Mouse (Mus musculus): ENCODE results near the gene Hsf2bp.

Hsf2bp gene

DNA sequence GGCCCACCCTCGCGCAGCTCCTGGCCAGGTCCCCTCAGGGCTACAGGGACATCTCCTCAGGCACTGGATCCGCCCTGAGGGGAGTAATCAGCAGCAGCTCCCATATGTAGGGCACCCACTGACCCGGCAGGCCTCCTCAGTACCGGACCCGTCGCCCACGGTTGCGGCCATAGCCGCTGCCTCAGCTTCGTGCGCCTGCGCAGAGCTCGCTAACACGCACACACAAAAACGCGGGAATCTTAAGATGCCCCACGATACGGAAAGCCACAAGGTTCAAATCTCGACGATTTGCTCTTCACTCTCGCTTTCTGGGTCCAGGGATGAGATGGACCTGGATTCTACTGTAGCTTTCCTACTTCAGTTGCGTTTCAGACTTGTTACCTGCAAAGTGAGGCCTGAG lies 1.8 kb downstream of the Hsf2bp start:
- DNase-seq (ENCODE audit: low read depth, low spot score), result no peak

DNA sequence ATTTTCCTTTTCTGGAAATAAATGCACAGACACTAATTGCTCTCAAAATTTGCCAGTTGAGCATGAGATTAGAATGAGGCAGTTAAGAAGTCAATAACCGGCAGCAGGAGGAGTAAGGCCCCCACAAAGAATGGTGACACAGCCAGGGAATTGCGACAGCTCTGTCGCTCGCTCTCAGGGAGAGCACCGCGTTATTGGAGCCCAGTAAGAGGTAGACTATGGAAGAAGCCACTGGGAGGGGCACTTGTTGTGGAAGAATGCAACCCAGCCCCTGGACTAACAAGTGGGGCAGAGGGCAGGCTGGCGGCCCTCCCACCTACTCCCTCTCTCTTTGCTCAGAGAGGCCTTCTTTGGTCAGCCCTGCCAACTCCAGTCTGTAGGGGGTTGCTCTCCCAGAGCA lies 4.5 kb downstream of the Hsf2bp start:
- DNase-seq (ENCODE audit: low read depth, low spot score), result no peak

DNA sequence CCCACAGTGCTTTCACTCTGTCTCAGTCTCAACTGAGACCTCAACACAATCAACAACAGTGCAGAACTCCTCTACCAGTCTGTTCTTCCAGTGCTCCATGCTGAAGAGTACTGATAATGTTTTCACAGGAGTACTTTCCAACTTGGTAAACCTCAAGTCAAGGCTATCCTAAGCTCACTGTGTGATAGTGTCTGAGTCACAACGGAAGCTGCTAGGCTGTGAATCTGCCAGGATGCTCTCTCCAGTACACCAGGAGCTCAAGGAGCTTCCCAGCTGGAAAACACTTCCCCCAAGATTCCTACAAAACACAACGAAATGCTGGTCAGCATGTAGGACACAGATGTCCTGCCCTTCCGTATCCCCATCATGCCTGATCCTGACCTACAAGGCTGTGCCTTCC lies 7.8 kb downstream of the Hsf2bp start:
- DNase-seq (ENCODE audit: low read depth, low spot score), result no peak

DNA sequence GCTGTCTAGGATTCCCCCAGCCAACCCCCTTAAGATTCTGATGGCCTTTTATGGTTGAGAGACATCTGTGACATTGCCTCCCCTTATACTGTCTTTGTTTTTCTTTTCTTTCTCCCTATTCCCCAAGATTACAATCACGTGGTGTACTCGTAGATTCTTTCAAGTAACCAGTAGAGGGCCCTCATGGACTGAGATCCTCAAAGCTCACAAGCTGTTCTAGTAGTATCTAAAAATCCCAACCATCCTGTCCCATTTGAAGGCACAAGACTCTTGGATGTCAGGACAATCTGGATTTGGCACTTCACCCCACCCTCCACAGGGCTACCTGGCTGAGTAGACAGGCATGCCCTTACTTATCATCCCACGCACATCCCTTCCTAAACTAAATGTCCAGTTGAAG lies 8.5 kb downstream of the Hsf2bp start:
- peak; percentile 48 for DNase-seq (ENCODE audit: low read depth, low spot score)

DNA sequence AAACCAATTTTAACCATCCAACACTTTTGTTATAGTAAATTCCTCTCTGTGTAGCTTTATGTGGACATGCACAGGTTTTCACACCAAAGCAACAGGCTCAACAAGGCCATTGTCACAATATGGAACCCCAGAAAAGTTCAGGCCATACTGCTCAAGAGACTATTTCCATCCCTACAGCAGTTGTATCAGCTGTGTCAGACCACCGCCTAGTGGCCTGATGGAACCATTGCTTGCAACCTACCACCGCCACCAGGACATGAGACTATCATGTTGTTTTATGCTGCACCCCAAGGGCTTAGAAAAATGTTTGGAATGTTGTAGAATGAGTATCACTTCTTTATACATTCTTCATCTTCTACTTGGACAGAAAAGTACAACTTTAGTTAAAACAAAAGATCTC lies 10.8 kb downstream of the Hsf2bp start:
- peak; percentile 50 for DNase-seq (ENCODE audit: low read depth, low spot score)

DNA sequence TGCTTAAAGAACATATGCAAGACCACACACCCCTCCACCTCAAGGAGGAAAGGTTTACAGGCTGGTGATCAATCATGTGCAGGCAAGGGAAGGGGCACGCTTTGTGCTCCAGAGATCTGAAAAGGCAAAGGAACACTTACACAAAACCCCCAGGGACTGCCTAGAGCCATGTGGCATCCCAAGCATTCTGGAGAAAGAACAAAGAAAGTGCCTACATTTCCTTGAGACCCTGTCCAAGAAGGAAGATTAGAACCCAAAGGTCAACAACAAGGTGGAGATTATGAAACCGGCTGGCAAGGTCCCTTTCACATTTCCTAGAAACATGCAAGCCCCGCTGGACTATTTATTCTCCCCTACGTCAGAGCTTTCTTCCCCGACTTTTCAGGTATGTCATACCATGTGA lies 11.5 kb downstream of the Hsf2bp start:
- DNase-seq (ENCODE audit: low read depth, low spot score), result no peak

DNA sequence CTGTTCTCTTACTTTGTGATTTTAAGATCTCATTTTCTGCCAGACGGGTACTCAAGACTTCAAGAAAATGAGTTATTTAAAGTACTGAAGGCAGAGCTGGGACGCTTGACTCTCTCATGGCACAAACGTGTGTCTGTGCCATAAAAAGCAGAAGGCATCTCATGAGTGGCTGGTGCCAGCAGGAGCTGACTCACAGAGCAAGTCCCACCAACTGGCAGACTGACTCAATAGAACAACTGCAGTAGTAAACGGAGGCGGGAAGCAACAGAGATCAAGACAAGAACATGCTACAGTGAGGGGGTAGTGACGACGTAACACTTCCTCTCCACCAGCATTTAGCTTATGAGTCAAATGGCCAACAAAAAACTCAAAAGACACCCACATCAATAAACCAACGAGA lies 13.1 kb downstream of the Hsf2bp start:
- DNase-seq (ENCODE audit: low read depth, low spot score), result no peak

DNA sequence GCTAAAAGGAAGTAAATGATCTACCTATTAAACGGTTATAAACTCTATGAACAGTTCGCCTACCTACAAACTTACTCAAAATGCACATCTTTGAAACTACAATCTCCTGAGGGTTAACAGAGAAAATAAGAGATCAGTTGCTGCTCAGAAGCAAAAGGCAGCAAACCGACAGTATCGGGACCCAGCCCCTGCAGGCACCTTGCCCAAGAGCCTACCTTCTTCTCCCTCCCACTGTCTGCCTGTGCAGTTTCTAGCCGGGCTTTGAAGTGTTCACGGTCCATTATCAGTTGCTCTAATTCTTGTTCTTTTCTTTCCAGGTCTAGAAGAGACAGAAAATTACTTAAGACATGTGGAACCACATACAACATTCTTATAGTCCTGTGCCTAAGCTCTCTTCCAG lies 13.6 kb downstream of the Hsf2bp start:
- DNase-seq (ENCODE audit: low read depth, low spot score), result no peak

DNA sequence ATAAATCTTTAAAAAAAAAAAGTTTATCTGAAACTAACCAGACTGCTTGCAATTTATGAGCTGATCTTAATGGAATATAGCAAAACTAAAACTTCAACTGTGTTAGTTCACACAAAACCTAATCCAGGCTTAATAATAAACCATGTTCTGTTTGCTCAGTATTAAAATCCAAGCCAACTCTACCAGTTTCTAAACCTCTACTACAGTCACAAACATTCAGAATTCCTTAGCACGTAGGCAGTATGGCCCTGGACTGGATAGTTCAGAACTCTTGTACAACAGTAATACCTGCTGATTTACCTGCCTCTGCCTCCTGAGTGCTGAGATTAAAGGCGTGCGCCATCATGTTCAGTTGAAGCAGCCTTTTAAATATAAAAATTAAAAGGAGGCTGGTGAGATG lies 14.2 kb downstream of the Hsf2bp start:
- no peak for DNase-seq (ENCODE audit: low read depth, low spot score)

DNA sequence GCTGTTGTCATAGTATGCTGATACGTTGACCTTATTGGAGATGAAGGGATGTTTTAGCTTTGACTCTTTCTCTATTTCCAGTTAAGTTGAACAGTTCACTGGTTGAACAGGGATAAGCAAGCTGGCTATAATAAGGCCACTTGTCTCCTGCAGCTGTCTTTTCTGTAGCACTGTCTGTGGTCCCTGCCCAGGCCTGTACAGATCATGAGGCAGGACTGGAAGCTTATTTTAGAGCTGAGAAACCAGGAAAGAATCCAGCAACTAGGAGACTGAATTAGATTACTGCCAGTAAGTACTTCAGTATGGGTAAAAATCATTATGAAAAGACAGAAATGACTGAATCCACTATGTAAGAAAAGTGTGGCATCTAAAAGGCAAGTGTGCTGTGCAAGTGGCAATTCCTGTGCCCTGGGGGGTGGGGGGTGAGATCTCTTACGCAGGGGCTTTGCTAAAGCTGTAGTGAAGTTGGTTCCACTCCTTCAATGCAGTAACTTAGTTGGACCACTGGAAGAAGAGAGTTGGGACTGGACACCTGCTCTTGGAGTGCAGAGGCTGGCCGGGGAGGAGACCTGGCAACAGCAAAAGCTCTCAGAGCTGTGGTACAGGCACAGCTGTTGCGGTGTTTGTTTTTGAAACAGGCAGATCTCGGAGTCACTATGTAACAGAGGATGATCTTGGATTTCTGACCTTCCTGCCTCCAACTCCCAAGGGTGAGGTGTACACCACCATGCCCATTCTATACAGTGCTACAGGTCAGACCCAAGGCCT lies 17.8 kb downstream of the Hsf2bp start:
- no peak for DNase-seq (ENCODE audit: low read depth, low spot score)

DNA sequence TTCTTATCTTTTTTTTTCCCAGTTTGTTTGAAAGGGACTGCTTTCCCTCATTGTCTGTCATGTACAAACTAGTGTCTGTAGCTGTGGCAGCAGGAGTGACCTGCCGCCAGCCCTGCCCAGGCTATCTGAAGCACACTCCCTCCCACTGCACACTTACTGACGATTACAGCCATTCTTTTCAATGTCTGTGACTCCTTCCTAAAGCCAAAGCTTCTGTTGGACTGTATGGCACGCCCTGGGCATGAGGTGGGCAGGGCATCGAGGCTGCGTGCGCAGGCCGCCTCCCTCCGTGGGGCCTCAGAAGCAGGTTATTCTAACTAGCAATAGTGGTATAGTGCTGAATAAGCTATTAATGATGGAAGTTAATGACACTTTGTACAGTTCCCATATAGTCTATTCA lies 19.7 kb downstream of the Hsf2bp start:
- no peak for DNase-seq (ENCODE audit: low read depth, low spot score)

DNA sequence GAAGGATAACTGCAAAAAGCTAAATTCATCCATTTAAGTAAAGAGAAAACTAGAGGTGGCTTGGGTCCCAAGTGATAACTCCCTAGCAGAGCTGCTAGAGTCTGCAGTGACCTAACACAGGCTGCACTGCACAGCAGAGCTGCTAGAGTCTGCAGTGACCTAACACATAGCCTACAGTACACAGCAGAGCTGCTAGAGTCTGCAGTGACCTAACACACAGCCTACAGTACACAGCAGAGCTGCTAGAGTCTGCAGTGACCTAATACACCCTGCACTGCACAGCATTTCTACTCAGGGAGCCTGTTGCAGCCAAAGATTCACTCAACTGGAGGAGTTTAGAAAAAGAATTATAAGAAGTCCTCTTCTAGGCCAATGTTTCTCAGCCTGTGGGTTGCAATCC lies 22.5 kb downstream of the Hsf2bp start:
- no peak for DNase-seq (ENCODE audit: low read depth, low spot score)

DNA sequence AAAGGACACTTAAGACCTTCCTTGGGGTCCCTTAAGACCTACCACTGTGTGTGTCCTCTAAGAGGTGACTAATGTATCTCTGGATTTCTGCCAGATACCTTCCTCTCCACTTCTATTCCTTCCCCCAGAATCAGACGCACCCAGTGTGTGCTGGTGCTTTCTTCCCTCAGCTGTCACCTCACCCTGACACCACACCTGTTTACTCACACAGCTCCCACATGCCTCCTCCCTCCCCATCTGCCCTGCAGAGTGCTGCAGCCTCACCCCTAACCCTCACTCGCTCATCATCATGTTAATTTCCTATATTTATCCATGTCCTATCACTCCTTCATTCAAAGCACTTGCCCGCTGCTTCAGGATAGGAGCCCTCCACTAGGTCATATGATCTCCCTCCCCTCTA lies 23.9 kb downstream of the Hsf2bp start:
- no peak for DNase-seq (ENCODE audit: low read depth, low spot score)

DNA sequence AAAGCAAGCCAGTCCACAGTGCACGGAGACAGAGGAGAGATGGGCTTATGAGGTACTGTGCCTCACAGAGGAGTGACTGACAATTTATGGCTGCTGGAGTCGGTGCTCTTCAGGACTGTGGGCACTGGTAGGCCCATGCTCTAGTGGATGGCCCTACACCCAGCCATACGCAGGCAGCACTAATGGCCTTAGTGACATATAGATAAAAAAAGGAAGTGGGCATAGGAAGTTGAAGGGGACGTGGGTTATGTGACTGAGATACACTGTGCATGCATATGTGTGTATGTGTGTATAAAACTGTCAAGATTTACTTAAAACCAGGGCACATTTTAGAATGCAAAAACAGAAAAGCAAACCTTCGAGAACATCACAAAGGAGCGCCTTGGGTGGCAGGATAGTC lies 24.5 kb downstream of the Hsf2bp start:
- DNase-seq (ENCODE audit: low read depth, low spot score), result no peak

DNA sequence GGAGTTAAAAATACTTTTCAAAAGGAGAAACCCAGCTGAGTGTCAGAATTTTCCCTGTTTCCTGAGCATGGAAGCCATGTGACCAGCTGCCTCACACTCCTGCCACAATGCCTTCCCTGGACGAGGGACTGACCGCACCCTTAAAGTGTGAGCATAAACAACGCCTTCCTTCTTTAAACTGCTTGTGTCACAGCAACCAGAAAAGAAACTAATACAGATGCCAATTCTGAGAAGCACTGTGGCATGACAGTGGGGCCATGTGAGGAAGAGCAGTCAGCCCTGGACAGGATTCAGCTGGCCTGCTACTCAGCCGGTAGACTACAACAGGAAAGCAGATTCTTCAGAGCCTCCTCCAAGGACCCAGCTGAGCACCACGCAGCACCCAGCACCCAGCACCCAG lies 29.3 kb downstream of the Hsf2bp start:
- no peak for DNase-seq (ENCODE audit: low read depth, low spot score)

DNA sequence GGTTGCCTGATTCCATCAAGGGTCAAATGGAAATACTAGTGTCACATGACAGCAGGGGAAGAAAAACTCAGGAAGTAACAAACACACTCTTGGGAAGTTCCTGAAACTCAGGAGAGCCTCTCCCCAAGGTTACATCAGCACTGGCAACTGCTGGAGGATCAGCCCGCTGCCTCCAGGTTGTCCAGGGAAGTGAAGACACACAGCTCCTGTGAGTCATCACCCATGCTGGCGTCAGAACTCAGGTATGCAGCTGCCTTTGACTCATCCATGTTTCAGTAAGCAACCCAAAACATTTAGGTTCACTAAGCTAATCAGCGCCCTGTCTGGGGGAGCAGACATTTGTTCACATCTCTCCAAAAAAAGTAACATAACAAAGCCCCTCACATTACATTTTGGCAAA lies 32.9 kb downstream of the Hsf2bp start:
- no peak for DNase-seq (ENCODE audit: low read depth, low spot score)

DNA sequence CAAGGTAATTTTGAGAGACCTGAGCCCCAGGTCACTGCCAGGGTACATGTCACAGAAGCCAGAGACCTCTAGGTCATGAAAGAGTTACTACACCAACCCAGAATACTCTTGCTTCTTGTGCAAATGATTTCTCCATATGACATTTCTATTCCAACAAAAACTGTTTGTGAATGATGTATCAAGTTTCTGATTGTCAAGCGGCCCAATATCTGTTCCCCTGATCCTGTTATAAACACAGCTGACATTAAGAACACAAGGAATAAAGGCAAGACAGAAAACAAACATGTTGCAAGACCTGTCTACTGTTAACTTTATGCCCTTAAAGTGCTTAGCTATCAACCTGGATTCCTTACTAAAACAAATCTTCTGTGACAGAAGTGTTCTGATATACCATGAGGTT lies 37.8 kb downstream of the Hsf2bp start:
- DNase-seq (ENCODE audit: low read depth, low spot score), result no peak

DNA sequence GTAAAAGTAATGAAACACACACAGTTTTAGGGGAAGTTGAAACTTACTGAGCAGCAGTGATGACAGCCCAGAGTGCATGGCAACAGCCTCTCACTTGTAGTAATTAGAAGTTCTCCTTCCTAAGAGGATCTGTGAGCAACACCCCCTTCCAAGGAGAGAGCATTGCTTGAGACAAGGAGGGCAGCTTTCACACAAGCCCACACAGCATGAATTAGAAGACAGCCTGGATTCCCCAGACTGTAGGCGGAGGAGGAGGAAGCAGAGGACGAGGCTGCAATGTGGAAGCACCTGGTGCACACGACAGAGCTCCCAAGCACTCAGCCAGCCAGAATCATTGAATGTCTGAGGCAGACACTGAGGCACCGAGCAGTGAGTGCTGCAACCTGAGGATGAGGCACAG lies 39.8 kb downstream of the Hsf2bp start:
- DNase-seq (ENCODE audit: low read depth, low spot score), result no peak

DNA sequence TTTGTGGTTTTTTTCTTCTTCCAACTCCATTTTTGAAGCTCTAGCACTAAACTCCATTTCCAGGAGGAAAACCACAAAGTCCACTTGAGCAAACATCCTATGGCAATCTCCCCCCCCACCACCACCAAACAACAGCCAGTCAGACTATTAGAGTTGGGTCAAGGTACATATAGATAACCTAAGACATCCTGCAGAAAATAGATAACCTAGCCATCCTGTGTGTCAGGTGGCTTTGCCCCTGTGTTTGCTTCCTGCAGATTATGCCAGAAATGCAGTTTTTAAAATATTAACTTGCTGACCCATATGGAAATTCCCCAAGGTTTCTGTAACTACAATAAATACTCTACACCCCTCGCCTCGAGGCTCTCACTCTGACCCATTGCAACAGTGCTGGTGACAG lies 40.4 kb downstream of the Hsf2bp start:
- DNase-seq (ENCODE audit: low read depth, low spot score), result no peak

DNA sequence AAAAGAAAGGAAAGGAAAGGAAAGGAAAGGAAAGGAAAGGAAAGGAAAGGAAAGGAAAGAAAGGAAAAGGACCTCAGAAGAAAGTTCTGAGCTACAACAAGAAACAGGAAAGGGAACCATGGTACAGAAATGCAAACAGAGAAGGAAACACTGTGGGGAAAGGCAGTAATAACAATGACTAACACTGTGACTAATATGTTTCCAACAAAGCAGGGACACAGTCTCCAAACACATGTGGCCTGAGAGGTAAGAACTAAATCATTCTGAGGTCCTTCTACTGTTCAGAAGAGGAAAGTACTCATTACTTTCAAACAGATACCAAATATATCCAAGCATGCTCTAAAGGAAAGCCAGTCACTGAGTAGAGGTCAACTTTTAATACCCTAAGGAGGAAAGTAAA lies 42.0 kb downstream of the Hsf2bp start:
- DNase-seq (ENCODE audit: low read depth, low spot score), result no peak

DNA sequence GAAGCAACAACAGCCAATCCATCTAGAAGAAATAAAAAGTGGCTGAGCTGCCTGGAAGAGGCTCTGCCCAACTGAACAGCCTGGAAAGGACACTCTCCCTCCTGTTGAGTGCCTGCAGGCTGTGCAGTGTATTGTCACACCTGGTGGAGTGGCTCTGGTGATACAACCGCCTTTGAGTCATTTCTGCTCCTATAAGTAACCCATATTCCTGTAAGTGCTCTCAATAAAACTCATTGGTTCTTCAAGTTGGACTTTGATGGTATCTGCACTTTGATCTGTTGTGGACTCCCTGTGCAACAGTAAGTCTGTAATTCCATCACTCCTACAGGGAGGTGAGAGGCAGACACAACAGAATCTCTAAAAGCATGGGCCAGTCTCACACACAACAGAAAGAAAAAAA lies 42.8 kb downstream of the Hsf2bp start:
- DNase-seq (ENCODE audit: low read depth, low spot score), result no peak

DNA sequence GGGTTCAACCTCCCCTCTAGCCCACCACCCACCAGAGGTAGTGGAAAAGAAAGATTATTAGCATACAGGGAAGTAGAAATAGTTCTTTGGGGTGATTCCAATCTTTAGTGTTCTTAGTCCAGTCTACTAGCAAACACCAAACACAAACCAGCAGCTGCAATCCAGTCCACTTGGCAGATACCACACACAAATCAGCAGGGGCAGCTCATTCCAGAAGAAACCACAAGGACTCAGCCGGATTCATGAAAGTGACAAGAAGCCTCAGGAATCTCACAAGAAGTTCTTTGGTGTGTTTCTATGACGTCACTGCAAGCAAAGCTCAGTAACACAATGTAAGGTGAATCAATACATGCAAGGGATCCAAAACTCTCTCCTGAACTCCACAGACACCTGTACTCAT lies 44.1 kb downstream of the Hsf2bp start:
- DNase-seq (ENCODE audit: low read depth, low spot score), result no peak

DNA sequence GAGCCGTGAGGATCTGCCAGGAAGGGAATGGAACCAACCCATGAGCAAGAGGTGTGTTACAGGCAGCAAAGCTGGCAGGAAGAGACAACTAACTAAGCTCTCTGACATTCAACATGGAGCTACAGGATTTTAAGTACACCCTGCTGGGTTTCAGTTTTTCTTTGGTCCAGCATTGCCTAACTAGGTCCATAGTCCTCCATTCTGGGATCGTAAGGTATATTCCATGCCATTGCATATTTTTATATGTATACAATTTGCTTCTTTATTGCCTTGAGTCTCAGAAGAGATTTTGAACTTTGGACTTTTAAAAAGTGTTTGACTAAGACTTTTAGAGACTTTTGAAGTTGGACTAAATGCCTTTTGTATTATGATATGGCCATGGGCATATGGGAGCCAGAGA lies 47.1 kb downstream of the Hsf2bp start:
- DNase-seq (ENCODE audit: low read depth, low spot score), result no peak

DNA sequence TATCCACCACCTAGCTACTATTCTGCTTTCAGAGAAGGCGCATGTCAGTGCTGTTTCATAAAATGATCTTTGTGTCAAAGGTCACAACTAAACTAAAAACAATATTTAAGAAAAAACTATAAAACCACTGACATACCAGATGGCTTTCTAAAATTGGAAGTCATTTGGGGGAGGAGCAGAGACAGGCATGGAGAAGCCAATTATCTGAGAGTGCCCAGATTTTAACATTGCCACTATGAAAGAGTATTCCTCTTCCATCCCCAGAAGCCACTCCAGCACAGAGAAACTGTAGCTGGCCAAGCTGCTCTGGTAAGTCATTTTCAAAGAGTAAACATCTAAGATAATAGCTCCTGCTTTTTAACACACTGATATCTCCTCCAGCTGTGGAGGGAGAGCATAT lies 49.2 kb downstream of the Hsf2bp start:
- no peak for DNase-seq (ENCODE audit: low read depth, low spot score)

Measured in retina, adult 2 months (tissue).